Mouse (Mus musculus) cerebral cortex, adult 2 months (tissue): ENCODE data around the gene Eif3f.

Experiments
- WGBS: fragments of 180-500 bp; shearing (Covaris S2); methylation state at CpG from one replicate; pipeline ENCODE4 v1.1.7; 2018; 5-methylcytosine and 5-hydroxymethylcytosine counted together

Eif3f gene

GRCm38 (mm10) chr7:108972273-108972672, 38.1 kb downstream of the Eif3f start:
- 43% methylated on average over 6 of the region's 6 CpGs for WGBS

GRCm38 (mm10) chr7:108985934-108986708, 51.9 kb downstream of the Eif3f start:
- 70% methylated on average over 3 of the region's 3 CpGs for WGBS

DNA sequence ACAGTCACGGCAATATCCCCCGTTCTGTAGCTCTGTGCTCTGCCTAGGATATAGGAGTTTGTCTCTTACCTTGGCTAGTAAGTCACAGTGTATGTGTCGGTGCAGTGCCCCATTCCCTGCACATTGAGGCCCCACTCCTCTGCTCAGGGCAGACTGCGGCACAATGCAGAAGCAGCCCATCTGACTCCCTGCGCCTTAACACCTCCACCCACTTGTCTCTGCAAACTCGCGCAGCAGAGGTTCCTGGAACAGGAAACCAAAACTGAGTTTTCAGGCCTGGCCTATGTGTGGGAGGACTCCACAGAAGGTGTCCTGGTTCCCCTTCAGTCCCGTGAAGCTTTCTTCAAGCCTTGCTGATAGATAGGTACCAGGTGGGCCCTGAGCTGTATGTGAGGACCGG, 57.0 kb downstream of the Eif3f start:
- 54% methylated on average over 9 of the region's 9 CpGs for WGBS
